Mouse (Mus musculus): ENCODE results near the gene Armc7. TPM values are rescaled to one million over a fixed set of nuclear protein-coding genes. Genes with fewer than 3 reads are reported as not detected.

Gene Armc7
- total RNA-seq (2021), result 1 to 10 TPM; 1.5 to 2.4 TPM

DNA sequence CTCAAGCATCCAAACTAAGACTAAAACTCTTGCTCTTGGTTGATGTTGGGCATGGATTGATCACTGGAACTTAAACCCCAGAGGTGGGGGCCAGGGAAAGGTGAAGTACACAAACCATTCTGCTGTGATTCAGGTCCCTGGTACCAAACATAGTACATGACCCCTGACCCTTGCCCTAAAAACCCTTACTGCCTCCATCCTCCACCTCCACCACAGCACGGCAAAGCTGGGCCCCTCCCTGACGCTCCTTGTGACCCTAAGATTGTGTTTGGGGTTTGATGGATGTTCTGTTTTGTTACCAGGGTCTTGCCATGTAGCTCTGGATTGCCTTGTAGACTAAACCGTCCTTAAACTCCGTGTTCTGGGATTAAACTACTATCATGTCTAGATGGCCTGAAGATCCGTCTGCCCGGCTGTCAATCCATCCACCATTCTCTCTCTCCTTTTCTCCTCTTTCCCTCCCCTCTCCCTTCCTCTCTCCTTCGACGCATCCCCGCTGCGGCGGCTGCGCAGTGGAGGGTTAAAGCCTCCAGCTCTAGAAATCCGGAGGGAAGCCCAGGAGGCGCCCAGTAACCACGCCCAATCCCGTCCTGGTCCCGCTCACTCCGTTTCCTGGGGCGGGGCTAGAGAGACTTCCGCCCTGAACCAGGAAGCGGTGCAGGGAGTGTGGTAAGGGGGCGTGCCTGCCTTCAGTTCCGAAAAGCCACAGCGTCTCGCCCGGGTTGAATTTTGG, at the start of gene Armc7:
Gene Armc7 (plus strand): TSS at position 643 of the 733 bp plus-strand sequence.
- DNase-seq, result peak; percentile 95 to 96
- intact Hi-C loops (cut with DNase I), result no loop called here

DNA sequence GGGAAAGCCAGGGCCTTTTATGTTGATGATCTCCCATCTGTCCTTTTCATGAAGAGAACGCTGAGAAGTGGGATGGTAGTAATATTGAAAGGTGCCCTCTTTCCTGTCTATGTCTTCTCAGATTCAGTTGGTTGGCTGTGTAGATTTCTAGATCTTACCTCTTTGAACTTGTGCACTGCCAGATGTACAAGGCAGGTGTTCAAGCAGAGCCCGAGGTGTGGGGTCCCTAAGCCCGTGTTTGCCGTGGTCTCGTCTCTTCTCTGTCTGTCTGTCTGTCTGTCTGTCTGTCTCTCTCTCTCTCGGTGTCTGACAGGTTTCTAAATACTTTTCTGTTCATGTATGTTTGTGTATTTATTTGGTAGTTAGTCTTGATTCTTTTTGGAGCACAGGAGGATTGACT, 49.8 kb upstream of the Armc7 start:
- intact Hi-C loops (cut with DNase I), result loop anchor here (5.0 kb wide), 1 partner anchor 68 kb away; no protein-coding TSS in a partner anchor

DNA sequence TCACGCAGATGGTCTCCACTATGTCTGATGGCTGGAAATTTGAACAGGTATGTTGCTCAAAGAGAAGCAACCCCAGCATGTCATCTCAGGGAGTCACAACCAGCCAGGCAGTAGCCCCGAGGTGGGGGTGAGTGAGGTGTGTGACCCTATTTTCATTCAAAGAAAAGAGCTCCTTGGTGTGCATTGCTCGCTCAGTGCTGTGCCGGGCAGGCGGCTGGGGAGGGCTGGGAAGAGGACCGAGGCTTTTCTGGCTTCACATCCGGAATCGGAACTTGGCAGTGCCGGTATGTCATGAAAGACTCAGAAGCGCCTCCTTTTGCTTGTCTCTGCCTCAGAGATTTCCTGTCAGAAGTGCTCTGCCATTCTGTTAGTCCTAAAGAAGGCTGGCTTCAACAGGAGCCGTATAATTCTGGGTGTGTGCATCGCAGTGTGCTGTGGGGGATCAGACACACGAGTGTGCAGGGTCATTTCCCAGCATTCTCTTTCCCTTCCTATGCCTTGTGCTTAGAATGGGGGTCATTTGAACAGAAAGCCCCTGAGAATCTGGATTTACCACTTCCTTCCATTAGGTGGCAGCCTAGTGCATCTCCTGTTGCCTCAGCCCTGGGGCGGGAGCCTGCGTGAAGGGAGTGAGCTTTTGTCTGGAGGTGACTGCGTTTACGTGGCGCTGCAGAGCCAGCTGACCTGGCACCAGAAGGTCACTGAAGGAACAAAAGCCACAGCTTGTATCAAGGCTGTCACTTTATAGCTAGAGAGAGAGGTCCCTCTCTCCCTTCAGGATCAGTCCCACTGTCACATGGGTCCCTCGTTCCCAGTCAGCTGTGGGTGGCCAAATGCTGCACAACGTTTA, 47.8 kb upstream of the Armc7 start:
- DNase-seq, result peak; percentile 60 to 75
- intact Hi-C loops (cut with DNase I), result loop anchor here (1.0 to 5.0 kb wide), 2 partner anchors 46 to 70 kb away; no protein-coding TSS in a partner anchor

More for the DNA sequence above, 49.8 kb upstream of the Armc7 start:
- DNase-seq, result no peak

DNA sequence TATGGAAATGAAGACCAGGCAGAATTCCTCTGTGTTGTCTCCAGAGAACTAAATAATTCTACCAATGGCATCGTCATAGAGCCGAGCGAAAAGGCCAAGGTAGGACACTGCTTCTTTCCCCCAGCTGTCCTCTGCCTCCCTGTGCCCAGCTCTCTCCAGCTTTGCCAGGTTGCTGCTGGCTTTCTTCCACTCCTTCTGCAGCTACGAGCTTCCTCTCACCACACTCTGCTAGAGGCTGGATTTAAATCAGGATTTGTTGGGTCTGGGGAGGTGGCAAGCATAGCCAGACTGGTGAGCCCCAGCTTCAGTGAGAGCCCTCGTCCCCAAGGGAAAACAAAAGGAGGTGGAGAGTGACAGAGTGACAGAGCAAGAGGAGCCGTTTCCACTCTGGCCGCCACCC, 46.2 kb upstream of the Armc7 start:
- DNase-seq, result no peak
- intact Hi-C loops (cut with DNase I), result loop anchor here (5.0 kb wide), 1 partner anchor 72 kb away; no protein-coding TSS in a partner anchor

DNA sequence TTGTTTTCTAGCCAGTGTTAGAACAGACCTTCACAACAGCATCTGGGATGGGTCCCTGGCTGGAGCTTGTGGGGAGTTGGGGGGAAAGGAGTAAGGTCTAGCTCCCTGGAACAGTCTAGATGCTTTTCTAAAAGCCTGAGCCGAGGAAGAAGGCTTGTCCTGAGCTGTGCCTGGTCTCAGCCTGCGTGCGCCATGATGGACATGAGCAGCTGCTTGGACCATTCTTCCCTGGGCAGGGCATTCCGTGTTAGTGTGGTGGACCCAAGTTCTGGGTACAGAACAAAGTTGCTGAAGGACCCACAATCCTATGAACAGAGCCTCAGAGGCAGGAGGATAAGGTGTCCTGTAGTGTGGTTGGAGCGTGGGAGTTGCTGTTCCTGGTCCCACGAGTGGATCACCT, 44.9 kb upstream of the Armc7 start:
- intact Hi-C loops (cut with DNase I), result no loop called here
- DNase-seq, result no peak

DNA sequence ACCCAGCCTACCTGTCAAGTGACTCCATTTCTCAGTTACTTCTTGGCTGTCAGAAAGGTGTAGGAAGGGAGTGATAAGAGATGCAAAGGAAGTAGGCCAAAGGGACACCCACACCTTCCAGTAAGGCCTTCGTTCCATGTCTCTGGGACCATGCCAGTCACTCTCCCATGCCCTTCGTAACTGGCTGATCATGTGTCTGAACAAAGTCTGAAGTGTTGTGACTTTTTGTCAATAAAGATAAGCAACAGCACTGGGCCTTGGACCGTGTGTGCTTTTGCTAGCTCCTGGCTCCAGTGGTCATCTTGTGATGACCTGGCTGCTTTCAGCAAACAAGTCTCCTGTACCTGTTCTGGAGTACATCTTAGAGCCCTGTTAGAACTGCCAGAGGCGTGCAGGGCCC, 42.7 kb upstream of the Armc7 start:
- DNase-seq, result no peak
- intact Hi-C loops (cut with DNase I), result no loop called here

DNA sequence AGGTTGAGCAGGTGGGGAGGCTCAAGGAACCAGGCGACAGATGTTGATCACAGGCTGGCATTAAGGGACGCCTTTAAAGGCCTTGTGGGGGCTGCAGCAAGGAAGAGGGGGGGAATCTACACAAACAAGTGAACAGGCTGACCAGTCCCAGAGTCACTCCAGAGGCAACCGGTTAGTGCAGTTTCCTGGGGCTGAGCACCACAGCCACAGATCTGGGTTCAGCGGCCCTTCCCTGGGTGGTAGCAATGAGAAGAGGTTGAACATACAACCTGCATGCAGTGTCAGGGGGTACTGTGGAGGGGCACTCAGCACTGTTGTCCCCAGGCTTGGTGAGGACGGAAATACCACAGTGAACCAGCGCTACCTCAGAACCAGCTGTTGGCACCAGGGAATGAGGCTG, 42.1 kb upstream of the Armc7 start:
- no peak for DNase-seq
- intact Hi-C loops (cut with DNase I), result no loop called here

DNA sequence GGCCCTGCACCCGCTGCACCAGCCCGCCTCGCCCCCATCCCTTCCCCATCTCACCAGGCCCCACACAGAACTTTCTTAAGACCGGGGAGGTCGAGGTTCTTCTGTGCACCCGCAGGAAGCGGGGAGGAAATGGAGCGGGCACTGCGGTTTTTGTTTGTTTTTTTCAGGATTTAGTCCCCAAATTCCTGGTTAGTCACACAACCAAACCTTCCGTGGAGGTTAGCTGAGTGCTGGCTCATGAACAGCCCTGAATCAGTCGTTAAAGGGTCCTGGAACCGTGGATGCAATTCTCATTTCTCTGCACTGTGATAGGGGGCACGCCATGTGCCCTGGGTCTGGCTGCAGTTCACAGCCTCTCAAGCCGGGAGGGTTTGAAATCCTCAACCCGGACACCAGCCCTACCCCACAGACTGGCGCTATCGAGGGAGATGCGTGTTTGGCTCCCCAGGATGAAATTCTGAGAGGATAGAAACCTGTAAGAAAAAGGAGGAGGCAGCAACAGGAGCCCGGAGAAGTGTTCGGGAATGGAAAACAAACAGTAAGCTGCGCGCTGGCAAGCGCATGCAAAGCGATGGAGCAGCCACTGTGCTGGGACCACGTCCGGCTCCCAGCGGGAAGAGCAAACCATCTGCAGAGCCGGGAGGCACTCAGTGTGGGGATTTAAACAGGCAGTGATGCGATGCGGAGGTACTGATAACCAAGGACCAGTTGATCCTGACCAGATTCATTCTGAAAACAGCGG, 39.7 kb upstream of the Armc7 start:
- peak in 1 of 2 experiments; percentile 37 for DNase-seq

DNA sequence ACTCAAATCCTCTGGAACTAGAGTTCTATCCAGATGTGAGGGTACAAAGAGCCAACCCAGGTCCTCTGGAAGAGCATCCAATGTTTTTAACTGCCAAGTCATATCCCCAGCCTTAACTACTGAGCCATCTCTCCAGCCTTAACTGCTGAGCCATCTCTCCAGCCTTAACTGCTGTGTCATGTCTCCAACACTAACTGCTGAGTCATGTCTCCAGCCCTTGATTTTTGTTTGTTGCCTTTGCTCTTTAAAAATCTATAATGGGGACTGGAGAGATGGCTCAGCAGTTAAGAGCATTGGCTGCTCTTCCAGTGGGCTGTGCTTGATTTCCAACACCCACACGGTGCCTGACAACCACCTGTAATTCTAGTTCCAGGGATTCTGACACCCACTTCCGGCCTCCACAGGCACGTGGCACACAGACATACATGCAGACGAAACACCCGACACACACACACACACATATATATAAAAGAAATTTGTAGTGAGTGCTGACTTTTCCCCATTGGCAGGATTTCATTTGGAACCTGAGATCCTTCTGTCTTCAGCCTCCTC, 37.8 kb upstream of the Armc7 start:
- intact Hi-C loops (cut with DNase I), result no loop called here
- DNase-seq, result no peak

More for the DNA sequence above, 39.7 kb upstream of the Armc7 start:
- intact Hi-C loops (cut with DNase I), result no loop called here

DNA sequence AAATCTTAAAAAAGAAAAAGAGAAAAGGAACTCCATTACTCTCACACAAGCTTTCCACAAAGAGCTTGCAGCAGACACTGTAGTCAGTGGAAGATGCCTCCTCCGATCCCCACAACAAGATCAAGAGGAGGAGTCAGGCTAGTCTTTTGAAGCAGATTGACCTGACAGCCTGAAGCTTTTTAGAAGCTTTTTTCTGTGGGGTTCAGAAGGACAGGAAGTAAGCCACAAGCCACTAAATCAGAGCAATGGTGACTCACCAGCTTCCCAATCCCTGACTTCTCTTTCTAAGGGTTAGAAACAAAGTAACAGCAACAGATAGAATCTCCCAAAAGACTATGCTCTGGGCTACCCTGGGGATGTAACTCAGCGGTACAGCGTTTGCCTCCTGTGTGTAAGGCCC, 36.1 kb upstream of the Armc7 start:
- DNase-seq, result no peak
- intact Hi-C loops (cut with DNase I), result no loop called here

DNA sequence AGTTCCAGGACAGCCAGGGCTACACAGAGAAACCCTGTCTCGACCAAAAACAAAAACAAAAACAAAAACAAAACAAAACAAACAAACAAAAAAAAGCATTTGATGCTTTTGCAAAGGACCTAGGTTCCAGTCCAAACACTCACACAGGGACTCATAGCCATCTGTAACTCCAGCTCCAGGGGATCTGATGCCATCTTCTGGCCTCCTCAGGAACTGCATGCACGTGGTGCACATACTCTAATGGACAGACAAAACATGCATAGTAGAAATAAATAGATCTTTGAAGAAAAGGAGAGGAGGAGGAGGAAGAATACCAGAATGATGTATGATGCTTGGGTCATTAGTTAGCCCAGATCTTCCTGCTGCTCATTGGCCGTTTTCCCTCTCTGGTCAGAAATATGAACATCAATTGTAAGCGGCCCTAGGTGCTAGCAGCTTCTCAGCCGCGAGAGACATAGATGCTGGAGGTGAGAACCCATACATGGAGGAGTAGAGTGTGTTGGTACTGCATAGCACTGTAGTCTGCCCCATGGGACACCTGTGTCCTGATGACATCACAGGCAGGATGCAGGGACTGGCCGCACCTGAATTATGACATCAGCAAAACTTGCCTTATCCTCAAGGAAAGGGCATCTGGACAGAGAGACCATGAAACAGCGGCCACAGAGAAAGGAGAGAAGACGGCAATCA, 35.4 kb upstream of the Armc7 start, which contains the start of gene Trim80:
Gene Trim80 (plus strand): TSS at position 640 of the 690 bp plus-strand sequence.
- intact Hi-C loops (cut with DNase I), result no loop called here
- no peak for DNase-seq

DNA sequence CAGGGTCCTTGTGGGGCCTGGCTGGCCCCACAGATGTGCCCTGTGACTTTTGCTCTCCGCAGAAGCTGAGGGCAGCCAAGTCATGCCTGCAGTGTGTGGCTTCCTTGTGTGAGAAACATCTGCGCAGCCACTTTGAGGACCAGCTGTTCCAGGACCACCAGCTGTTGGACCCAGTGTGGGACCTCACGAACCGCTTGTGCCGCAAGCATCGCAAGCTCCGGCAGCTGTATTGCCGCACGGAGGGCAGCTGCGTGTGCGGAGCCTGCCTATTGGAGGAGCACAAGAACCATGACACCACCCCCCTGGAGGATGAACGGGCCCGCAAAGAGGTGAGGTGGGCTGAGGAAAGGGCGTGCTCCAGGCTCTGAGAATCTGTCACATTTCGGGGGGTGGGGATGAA, 34.0 kb upstream of the Armc7 start:
- intact Hi-C loops (cut with DNase I), result no loop called here
- DNase-seq, result no peak

DNA sequence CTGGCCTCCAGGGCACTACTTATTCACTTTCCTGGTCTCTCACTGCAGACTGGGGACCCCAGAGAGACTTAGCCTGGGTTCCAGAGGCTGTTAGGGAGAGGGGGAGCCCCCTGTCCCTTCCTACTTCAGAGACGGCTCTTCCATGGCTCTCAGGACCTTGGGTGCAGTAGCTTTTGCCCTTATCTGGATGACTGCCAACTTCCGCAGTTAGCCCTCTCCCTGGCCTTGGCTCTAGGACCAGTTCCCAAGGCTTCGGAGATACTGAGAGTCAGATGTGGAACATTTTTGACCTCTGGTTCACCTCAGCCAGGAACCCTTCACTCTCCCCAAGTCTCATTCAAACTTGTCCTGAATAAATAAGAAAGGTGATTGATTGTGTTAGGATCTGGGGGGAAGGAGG, 28.6 kb upstream of the Armc7 start:
- intact Hi-C loops (cut with DNase I), result no loop called here
- peak in 1 of 2 experiments; percentile 29 for DNase-seq

DNA sequence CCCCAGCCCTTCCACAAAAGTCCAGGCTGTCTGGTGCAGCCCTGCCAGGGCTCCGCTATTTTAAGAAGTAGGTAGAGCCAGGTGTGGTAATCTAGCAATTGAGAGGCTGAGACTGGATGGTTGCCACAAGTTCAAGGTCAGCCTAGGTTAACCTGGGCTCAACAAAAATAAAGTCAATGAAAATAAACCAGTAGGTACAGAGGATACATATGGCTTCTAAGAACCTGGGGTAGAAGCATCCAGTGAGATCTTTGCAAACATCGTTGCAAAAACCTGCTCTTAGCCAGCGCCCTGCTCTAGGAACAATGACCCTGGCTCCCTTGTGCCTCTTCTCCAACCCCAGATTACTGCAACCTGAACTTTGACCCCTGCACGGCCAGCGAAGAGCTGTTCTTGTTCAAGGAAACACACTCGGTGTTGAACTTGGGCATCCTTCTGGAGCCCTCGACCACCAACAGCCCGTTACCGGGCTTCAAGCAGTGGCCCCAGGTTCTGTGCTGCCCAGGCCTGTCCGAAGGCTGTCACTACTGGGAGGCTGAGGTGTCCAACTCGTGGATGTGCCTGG, 28.1 kb upstream of the Armc7 start:
- intact Hi-C loops (cut with DNase I), result no loop called here
- no peak for DNase-seq

DNA sequence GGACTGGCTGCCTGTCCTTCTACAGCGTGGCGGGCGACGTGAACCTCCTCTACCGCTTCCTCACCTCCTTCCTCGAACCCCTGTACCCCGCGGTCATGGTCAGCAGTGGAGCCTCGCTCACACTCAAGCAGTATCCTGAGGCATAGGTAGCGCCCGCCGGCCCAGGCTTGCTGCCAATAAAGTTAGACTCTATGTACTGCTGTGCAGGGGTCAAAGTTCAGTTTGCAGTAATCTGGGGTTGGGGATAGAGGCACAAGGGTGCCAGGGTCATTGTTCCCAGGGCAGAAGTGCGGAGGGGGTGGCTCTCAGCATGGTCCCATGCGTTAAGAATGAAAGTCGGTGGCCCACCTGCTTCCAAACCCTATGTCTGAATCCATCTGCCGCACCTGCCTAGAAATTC, 27.4 kb upstream of the Armc7 start:
- DNase-seq, result no peak
- intact Hi-C loops (cut with DNase I), result no loop called here

DNA sequence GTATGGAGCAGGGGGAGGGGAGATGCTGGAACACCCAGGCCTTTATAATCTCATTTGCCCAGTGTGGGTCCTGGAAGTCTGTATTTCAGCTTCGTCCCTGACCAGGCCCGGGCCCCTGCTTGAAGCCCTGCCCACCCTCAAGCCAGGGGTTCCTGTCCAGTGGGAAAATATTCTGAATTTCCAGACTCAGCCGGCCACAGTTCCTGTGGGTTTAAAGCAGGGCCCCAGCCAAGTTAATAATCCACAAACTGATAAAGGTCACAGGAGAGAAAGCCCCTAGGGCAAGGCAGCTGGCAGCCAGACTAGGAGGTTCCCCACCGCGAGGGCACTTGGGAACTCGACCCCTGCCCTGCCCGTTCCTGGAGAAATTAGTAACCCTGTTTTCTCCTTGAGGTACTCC, 26.5 kb upstream of the Armc7 start:
- no peak for DNase-seq
- intact Hi-C loops (cut with DNase I), result no loop called here

DNA sequence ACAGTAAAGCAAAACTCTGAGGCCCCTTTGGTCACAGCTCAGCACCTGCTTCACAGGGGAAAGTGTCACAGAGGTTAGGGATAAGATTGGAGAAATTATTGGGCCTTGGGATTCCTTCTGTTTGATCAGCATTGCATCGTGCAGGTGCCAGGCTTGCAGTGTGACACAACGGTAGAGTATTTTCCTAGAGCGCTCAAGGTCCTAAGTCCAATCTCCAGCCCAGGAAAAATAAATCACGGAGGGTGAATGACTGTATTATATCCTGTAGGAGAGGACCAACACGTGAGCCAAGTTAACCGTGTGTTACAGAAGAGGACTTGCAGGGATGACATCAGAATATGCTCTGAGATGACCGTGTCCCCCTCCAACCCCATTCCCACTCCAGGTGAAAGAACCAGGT, 25.3 kb upstream of the Armc7 start:
- no peak for DNase-seq
- intact Hi-C loops (cut with DNase I), result no loop called here

DNA sequence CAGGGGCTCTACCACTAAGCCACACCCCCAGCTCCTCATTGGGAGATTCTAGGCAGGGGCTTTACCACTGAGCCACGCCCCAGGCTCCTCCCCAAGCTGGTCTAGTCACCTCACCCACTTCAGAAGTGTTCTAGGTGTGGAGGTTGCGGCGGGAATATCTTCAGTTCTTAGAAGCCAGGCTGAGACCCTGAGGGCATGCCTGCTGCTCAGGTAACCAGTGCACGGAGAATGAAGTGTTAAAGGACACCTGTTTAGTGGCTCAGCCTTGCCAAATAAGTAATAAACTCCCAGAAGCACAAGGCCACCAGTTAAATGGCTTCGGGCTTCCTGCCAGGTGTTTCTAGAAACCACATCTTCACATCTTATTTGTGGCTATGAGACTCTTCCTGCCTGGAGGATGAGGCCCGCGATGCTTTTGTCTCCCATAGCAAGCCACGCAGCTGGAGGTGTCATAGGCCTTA, 23.7 kb upstream of the Armc7 start:
- DNase-seq, result no peak
- intact Hi-C loops (cut with DNase I), result no loop called here

DNA sequence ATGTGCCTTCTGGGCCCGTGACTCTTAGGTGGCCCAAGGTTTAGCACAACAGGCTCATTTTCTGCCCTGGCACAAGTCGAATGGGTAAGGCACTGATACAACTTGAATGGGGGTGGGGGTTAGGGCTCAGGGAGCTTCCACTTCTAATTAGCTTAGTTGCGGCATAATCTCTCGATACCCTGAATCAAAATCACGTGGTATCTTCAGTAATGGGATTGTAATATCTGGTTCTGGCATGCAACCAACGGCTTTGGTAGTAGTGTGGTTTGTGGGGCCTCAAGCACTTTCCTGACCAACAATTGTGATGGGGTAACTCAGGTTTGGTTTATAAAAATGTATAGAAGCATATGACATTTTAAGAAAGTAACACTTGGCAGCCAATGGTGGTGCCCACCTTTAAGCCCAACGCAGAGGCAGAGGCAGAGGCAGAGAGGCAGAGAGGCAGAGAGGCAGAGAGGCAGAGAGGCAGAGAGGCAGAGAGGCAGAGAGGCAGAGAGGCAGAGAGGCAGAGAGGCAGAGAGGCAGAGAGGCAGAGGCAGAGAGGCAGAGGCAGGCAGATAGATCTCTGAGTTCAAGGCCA, 23.1 kb upstream of the Armc7 start:
- intact Hi-C loops (cut with DNase I), result no loop called here
- no peak for DNase-seq
